Mouse (Mus musculus) heart, embryonic 15.5 days (tissue): Measurements from ENCODE around the gene Slc4a4. TPM values are rescaled to one million over a fixed set of nuclear protein-coding genes. Genes with fewer than 3 reads are reported as not detected.

Experiments used
- ATAC-seq: fragments of 200-750 bp; cut with Nextera tagmentation; replicated peaks from 2 replicates; pipeline ENCODE4 v1.8.0; 2017; ENCODE audit warnings: low read depth, moderate TSS enrichment; ENCODE audit not compliant: insufficient number of reproducible peaks, insufficient read depth, low FRiP score
- H3K27ac ChIP-seq: fragments of 300-500 bp; sonication (generic); 2 replicates; pipeline ENCODE4 v1.5.1; 2015; ENCODE audit warnings: mild to moderate bottlenecking, inconsistent platforms
- H3K27me3 ChIP-seq: fragments of 300-500 bp; sonication (generic); 2 replicates; pipeline ENCODE4 v1.6.1; 2015; ENCODE audit warnings: inconsistent platforms
- H3K36me3 ChIP-seq: fragments of 300-500 bp; sonication (generic); 2 replicates; pipeline ENCODE4 v1.6.1; 2015; ENCODE audit warnings: mild to moderate bottlenecking, inconsistent platforms
- H3K4me1 ChIP-seq: fragments of 300-500 bp; sonication (generic); replicated peaks from 2 replicates; pipeline ENCODE4 v1.6.1; 2015; ENCODE audit warnings: inconsistent platforms
- H3K4me2 ChIP-seq: fragments of 300-500 bp; sonication (generic); 2 replicates; pipeline ENCODE4 v1.6.1; 2015; ENCODE audit warnings: inconsistent platforms, mild to moderate bottlenecking, moderate library complexity
- H3K4me3 ChIP-seq: fragments of 300-500 bp; sonication (generic); 2 replicates; pipeline ENCODE4 v1.5.1; 2015; ENCODE audit warnings: mild to moderate bottlenecking, inconsistent platforms
- H3K9ac ChIP-seq: fragments of 300-500 bp; sonication (generic); 2 replicates; pipeline ENCODE4 v1.6.1; 2015; ENCODE audit warnings: mild to moderate bottlenecking, inconsistent platforms
- H3K9me3 ChIP-seq: fragments of 300-500 bp; sonication (generic); replicated peaks from 2 replicates; pipeline ENCODE4 v1.6.1; 2016; ENCODE audit warnings: inconsistent platforms
- WGBS: fragments of 180-500 bp; shearing (Covaris S2); methylation state at CpG from one replicate; pipeline ENCODE4 v1.1.7; 2015; ENCODE audit warnings: mixed read lengths; 5-methylcytosine and 5-hydroxymethylcytosine counted together
- polyA plus RNA-seq: library from polyadenylated mRNA; unstranded; fragments of >200 nt; fragmentation: Nextera tagmentation; extraction: Ambion mirVana; gene quantifications from 2 replicates; pipeline ENCODE4 v1.2.1, GENCODE M21; 2015

The Slc4a4 gene
- polyA plus RNA-seq, 1 experiment from 2014 or later = 5.1 TPM

GRCm38 (mm10) chr5:89120881-89121280, 234.3 kb downstream of the Slc4a4 start:
- whole genome bisulfite sequencing = 52% methylated on average over 1 of the region's 1 CpGs
- no peaks in the 10 kb centered on the region for H3K9me3 ChIP-seq
- H3K27me3 ChIP-seq = no peaks in the 10 kb centered on the region
- H3K4me2 ChIP-seq = no peak overlapping the region
- no peak for ATAC-seq
- H3K27ac ChIP-seq = no peak overlapping the region
- no peak overlapping the region for H3K9ac ChIP-seq
- H3K4me3 ChIP-seq = no peak overlapping the region
- no peaks in the 10 kb centered on the region for H3K36me3 ChIP-seq
- no peaks in the 10 kb centered on the region for H3K4me1 ChIP-seq

- no peak overlapping the region for H3K9ac ChIP-seq
- no peak overlapping the region for H3K4me2 ChIP-seq
- H3K4me3 ChIP-seq = no peak overlapping the region
- no peaks in the 10 kb centered on the region for H3K4me1 ChIP-seq
- no peaks in the 10 kb centered on the region for H3K9me3 ChIP-seq
- 70% methylated on average over 9 of the region's 9 CpGs for WGBS
- H3K36me3 ChIP-seq = no peaks in the 10 kb centered on the region
- no peak for ATAC-seq
- no peaks in the 10 kb centered on the region for H3K27me3 ChIP-seq
- no peak overlapping the region for H3K27ac ChIP-seq
Observed at GRCm38 (mm10) chr5:89123270-89123903, 236.8 kb downstream of the Slc4a4 start.

- no peak for ATAC-seq
- no peak overlapping the region for H3K27ac ChIP-seq
- no peak overlapping the region for H3K9ac ChIP-seq
- WGBS = 78% methylated on average over 6 of the region's 6 CpGs
- no peaks in the 10 kb centered on the region for H3K9me3 ChIP-seq
- no peaks in the 10 kb centered on the region for H3K36me3 ChIP-seq
- H3K4me3 ChIP-seq = no peak overlapping the region
- no peaks in the 10 kb centered on the region for H3K27me3 ChIP-seq
- no peaks in the 10 kb centered on the region for H3K4me1 ChIP-seq
- H3K4me2 ChIP-seq = no peak overlapping the region
Observed at GRCm38 (mm10) chr5:89128210-89128609, 241.6 kb downstream of the Slc4a4 start.

DNA sequence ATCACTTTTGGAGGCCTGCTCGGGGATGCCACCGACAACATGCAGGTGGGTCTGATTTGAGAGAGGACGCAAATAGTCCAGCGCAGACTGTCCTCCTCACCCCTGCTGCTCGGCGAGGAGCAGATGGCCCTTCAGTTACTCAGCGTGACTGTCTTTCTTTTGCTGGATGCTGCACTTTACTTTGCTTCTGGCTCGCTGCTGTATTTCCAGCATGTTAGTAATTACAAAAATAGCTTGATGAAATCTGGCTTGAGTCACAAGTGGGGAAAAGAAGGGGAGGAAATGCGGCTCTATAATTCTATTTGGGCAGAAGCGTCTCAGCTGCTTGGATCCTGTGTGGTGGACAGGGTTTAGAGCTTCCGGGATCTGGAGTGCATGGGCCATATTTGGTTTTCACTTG, 249.2 kb downstream of the Slc4a4 start:
- Histone ChIP-seq H3K27me3 (no peaks in the 10 kb centered on the region), H3K9ac (no peak overlapping the region), H3K9me3 (no peaks in the 10 kb centered on the region), H3K4me1 (no peaks in the 10 kb centered on the region), H3K36me3 (peaks cover 3% of the 10 kb centered on the region; the same call in 1 of the 2 replicates), H3K4me3 (no peak overlapping the region), H3K27ac (no peak overlapping the region), H3K4me2 (no peak overlapping the region)
- 76% methylated on average over 11 of the region's 11 CpGs for WGBS
- ATAC-seq = no peak

GRCm38 (mm10) chr5:89140070-89140469, 253.5 kb downstream of the Slc4a4 start:
- no peaks in the 10 kb centered on the region for H3K36me3 ChIP-seq
- no peak overlapping the region for H3K4me2 ChIP-seq
- H3K4me3 ChIP-seq = no peak overlapping the region
- peaks cover 6% of the 10 kb centered on the region; the same call in 1 of the 2 replicates for H3K4me1 ChIP-seq
- no peak overlapping the region for H3K27ac ChIP-seq
- no peaks in the 10 kb centered on the region for H3K27me3 ChIP-seq
- H3K9me3 ChIP-seq = no peaks in the 10 kb centered on the region
- 93% methylated on average over 2 of the region's 2 CpGs for WGBS
- no peak for ATAC-seq
- no peak overlapping the region for H3K9ac ChIP-seq

GRCm38 (mm10) chr5:89141761-89142160, 255.1 kb downstream of the Slc4a4 start:
- H3K4me2 ChIP-seq = no peak overlapping the region
- WGBS = 70% methylated on average over 2 of the region's 2 CpGs
- no peaks in the 10 kb centered on the region for H3K27me3 ChIP-seq
- H3K9me3 ChIP-seq = no peaks in the 10 kb centered on the region
- no peak overlapping the region for H3K9ac ChIP-seq
- ATAC-seq = no peak
- no peak overlapping the region for H3K4me3 ChIP-seq
- H3K27ac ChIP-seq = no peak overlapping the region
- H3K36me3 ChIP-seq = no peaks in the 10 kb centered on the region
- H3K4me1 ChIP-seq = peaks cover 6% of the 10 kb centered on the region; the same call in 1 of the 2 replicates

DNA sequence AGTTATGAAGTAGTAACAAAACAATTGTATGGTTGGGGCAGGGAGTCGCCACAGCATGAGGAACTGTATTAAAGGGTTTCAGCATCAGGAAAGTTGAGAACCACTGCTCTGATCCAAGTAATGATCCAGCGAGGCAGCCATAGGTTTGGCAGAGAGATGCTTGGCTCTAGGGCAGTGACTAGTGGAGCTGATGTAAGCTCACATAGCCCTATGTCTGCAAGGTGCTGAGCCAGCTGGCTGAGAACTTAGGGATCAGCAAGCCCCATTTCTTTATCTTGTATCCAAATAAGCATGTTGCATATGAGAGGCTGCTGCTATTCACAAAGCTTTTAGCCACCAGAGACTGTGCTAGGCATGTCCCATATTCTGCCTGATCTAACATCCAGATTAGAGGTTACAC, 259.7 kb downstream of the Slc4a4 start:
- Histone ChIP-seq H3K4me2 (no peak overlapping the region), H3K4me1 (peaks cover 16% of the 10 kb centered on the region), H3K27ac (no peak overlapping the region), H3K4me3 (no peak overlapping the region), H3K9ac (no peak overlapping the region), H3K36me3 (no peaks in the 10 kb centered on the region), H3K9me3 (no peaks in the 10 kb centered on the region), H3K27me3 (no peaks in the 10 kb centered on the region)
- 83% methylated on average over 2 of the region's 2 CpGs for WGBS
- ATAC-seq = no peak

GRCm38 (mm10) chr5:89147282-89147790, 260.7 kb downstream of the Slc4a4 start:
- Histone ChIP-seq H3K27me3 (no peaks in the 10 kb centered on the region), H3K4me2 (no peak overlapping the region; the same call in 1 of the 2 replicates), H3K36me3 (no peaks in the 10 kb centered on the region), H3K4me3 (no peak overlapping the region), H3K27ac (no peak overlapping the region), H3K9ac (no peak overlapping the region), H3K9me3 (no peaks in the 10 kb centered on the region), H3K4me1 (peaks cover 16% of the 10 kb centered on the region)
- ATAC-seq = no peak
- WGBS = 44% methylated on average over 13 of the region's 13 CpGs

DNA sequence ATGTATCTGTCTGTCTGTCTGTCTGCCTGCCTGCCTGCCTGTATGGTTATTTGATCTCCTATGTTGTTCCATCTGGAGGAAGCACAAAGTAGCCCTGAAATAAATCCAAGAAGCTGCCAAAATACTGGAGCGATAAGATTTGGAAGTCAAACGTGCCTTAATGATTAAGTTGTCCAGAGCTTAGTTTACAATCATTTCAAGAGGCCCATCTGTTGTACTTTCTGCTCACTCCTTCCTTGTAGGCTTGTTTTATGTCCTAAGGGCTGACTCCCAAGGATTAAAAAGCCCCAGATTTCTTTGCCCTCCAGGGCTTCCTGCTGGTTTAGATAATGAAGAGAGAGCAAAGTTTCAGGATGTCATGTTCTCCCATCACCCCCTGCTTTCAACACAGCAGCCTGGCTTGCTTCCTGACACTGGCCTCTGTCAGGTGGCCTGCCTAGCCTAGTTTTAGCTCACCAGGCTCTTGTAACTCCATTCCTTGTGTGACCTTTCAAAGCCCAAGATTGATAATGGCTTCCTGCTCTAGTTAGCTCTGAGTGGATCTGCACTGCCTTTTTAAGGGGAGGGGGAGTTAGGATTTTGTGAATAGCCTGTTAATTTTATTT, 262.9 kb downstream of the Slc4a4 start:
- peak; percentile 69 for ATAC-seq
- H3K27ac ChIP-seq = peak overlapping the region; percentile 46
- H3K4me3 ChIP-seq = no peak overlapping the region
- no peak overlapping the region for H3K9ac ChIP-seq
- no peak overlapping the region for H3K4me2 ChIP-seq
- H3K27me3 ChIP-seq = no peaks in the 10 kb centered on the region
- H3K9me3 ChIP-seq = no peaks in the 10 kb centered on the region
- WGBS = 13% methylated on average over 2 of the region's 2 CpGs
- H3K36me3 ChIP-seq = no peaks in the 10 kb centered on the region
- peaks cover 10% of the 10 kb centered on the region for H3K4me1 ChIP-seq

DNA sequence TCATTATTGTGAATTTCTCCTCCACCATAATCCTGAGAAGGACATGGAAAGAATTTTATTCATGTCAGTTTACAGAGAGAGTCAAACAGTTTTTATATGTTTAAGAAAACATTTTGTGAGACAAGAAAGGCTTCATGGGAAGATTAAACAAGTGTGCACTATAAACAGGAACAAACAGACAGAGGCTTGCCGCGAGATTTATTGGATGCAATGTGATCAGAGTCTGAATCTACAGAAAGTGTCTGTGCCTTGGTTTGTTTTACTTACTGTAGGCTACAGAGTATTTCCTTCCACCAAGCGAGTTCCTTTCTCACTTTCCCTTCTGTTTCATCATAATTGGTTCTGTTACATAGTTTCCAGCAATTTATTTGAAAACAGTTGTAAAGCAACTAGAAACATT, 264.5 kb downstream of the Slc4a4 start:
- Histone ChIP-seq H3K36me3 (no peaks in the 10 kb centered on the region), H3K9me3 (no peaks in the 10 kb centered on the region), H3K27me3 (no peaks in the 10 kb centered on the region), H3K4me1 (peaks cover 10% of the 10 kb centered on the region), H3K4me2 (no peak overlapping the region), H3K27ac (no peak overlapping the region), H3K4me3 (no peak overlapping the region), H3K9ac (no peak overlapping the region)
- WGBS = 79% methylated on average over 3 of the region's 3 CpGs
- ATAC-seq = no peak

DNA sequence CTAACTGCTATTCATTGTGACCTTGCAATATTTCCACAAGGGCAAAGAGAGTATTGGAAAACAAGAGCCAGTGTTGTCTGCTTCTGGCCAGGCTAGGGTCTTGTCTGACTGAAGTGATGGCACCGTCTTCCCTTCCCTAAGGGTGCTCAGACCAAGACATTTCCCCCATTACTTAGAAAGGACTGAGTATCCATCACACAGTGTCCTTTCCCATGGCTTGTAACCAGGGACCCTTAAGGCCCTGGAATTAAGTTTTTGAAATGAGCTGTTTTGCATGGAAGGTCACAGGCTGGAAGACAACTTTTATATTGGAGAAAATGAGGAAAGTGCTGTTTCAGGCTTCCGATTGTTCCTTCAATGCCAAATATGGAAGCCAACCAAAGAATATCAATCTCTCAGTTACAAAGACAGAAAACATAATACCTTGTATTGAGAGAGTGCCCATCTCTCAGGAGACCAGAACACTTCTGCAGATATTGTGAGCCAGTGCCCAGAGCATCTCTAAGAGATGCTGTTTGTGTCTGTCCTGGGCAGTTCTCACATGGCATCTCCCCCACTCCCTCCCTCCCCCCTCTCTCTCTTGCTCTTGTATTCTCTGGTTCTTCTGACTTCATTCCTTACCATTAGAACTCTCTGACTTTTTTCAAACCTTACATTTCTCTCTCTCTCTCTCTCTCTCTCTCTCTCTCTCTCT, 284.6 kb downstream of the Slc4a4 start:
- no peak overlapping the region for H3K27ac ChIP-seq
- H3K9ac ChIP-seq = no peak overlapping the region
- H3K27me3 ChIP-seq = no peaks in the 10 kb centered on the region
- no peaks in the 10 kb centered on the region for H3K36me3 ChIP-seq
- H3K4me2 ChIP-seq = no peak overlapping the region
- H3K4me3 ChIP-seq = no peak overlapping the region
- WGBS = 91% methylated on average over 2 of the region's 2 CpGs
- no peaks in the 10 kb centered on the region for H3K9me3 ChIP-seq
- no peaks in the 10 kb centered on the region for H3K4me1 ChIP-seq
- ATAC-seq = no peak
